Mouse (Mus musculus): ENCODE measurements around the gene Bcl7c.

Bcl7c gene

GRCm38 (mm10) chr7:127685304-127686018, 23.3 kb downstream of the Bcl7c start:
- no peak for DNase-seq (ENCODE audit: low read depth, low spot score)

GRCm38 (mm10) chr7:127681888-127682553, 26.7 kb downstream of the Bcl7c start:
- no peak for DNase-seq (ENCODE audit: low read depth, low spot score)

DNA sequence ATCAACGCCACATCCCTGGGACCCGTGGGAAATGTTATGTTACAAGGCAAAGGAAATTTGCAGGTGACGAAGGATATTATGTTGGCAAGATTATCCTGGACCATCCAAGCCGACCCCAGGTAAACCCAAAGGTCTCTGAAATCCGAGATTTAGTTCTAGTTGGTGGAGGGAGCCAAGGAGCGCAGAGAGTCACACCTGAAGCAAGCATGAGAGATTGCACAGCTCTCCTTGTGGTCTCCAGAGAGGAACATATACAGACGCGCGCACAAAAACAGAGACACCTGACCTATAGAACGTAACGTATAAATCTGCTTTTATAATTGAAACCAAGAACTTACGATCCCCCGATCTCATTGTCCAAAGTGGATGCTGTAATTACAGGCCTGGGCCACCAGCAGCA, 28.2 kb downstream of the Bcl7c start:
- DNase-seq (ENCODE audit: low read depth, low spot score) = no peak

GRCm38 (mm10) chr7:127678811-127679210, 29.9 kb downstream of the Bcl7c start:
- no peak for DNase-seq (ENCODE audit: low read depth, low spot score)

DNA sequence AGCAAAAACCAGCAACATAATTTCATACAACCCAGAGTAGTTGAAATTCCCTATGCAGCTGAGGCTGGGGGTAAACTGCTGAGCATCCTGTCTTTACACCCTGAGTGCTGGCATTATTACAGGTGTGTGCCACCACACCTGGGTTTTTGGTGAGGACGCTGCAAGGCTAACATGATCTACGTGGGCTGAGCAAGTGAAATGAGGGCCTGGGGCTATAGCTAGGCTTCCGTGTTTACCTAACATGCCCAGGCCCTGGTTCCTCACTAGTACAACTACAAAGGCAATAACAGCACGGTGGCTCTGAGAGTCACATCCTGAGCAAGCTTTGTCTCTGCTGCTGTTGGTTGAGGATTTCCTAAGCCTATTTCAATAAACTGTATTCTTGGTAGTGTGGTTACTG, 31.1 kb downstream of the Bcl7c start:
- DNase-seq (ENCODE audit: low read depth, low spot score) = no peak

DNA sequence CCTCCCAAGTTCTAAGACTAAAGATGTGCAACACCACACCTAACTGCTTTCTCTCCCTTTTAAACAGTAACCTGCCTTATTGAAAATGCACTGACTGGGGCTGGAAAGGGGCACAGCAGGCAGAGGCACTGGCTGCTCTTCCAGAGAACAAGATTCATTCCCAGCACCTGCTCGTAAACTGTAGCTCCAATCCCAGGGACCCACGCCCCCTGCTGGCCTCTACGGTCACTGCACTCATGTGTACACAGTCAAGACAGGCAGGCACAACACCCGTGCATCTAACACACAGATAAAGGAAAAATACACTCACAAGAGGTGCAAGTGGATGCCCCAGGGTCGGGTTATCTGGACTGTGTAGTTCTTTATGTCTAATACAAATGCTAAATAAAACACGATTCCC, 31.7 kb downstream of the Bcl7c start:
- DNase-seq (ENCODE audit: low read depth, low spot score) = no peak

DNA sequence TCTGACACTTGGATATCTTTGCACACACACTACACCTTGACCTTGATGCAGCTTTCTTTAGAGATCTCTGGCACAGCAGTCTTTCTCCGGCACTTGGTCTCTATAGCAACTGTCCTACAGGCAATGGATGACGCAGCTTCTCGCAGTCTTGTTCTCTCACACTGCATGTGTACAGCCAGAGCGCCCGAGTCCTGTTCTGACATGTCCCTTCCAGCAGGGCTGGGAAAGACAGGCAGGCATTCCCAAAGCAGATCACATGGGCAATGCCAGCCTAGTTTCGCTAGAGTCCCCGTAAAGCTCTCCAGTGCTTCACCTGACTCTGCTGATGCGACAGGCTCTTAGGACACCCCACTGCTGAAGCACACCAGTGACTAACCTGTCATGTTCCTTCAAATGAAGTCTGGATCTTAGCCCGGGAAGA, 33.3 kb downstream of the Bcl7c start:
- DNase-seq (ENCODE audit: low read depth, low spot score) = no peak

DNA sequence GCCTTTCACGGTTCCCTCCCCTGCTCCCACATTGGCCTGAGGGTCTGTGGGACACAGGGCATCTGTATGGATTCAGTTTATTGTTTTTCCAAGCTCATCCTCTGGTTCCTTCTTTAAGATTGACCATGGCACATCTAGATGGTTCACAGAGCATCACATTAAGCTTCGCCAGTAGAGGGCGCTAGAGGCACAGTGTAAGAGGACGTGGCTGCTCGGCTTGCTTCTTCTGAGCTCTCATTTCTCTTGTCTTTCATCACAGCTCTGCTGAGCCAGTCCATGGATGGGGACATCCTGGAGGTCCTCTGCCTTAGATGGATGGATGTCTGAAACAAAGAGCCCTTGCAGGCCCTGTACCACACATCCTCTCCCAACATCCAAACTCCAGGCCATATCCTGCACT, 33.8 kb downstream of the Bcl7c start:
- DNase-seq (ENCODE audit: low read depth, low spot score) = peak; percentile 72

- no peak for DNase-seq (ENCODE audit: low read depth, low spot score)
These were observed 36.0 kb downstream of the Bcl7c start for GRCm38 (mm10) chr7:127672776-127673175.

GRCm38 (mm10) chr7:127671880-127672774, 36.6 kb downstream of the Bcl7c start:
- no peak for DNase-seq (ENCODE audit: low read depth, low spot score)

- DNase-seq (ENCODE audit: low read depth, low spot score) = no peak
These were observed 41.6 kb downstream of the Bcl7c start for GRCm38 (mm10) chr7:127667171-127667570.

- DNase-seq (ENCODE audit: low read depth, low spot score) = no peak
These were observed 42.1 kb downstream of the Bcl7c start for GRCm38 (mm10) chr7:127666679-127667078.

DNA sequence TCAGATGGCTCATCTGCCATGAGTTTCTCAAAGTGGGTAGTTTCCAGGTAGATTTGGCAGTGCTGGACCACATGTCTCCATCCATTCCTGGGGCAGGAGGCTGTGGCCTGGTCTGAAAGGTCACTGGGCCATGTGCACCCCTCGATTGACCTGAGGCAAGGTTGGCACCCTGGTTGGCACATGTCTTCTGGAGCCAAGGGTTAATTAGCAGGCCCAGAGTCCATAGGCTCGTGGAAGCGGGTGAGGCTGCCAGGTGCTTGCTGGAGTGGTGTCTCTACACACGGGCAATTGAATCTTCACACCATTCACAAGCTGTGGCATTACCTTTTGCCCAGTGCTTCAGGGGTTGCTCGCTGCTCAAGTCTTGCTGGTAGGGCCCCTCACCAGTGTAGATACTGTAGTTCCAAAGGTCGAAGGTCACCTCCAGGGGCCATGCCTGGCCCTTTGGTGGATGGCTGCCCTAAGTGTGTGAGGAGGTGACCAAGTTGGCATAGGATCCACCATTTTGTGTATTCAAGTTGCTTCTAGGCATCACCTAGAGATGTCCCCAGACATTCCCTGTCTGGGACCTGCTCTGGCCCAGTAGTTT, 42.6 kb downstream of the Bcl7c start:
- no peak for DNase-seq (ENCODE audit: low read depth, low spot score)

DNA sequence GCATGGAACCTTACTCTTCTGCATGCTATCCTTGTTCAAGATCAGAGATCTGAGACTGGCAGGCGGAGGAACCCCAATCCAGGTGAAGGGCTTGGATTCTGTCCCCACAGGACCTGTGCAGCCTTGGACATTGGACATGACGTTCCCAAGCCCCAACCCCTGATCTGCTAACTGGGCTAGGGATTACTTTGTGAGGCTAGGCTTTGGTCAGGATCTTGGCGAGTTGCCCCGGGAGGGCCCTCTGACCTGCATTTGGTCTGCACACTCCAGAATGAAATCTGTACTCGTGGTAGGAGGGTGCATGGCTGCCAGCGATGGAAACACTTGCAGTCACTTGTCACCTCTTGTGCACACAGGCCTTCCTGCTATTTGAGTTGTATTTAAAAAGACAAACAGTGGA, 45.8 kb downstream of the Bcl7c start:
- DNase-seq (ENCODE audit: low read depth, low spot score) = no peak

- no peak for DNase-seq (ENCODE audit: low read depth, low spot score)
These were observed 46.9 kb downstream of the Bcl7c start for GRCm38 (mm10) chr7:127661833-127662232.

GRCm38 (mm10) chr7:127660882-127661281, 47.9 kb downstream of the Bcl7c start:
- no peak for DNase-seq (ENCODE audit: low read depth, low spot score)

DNA sequence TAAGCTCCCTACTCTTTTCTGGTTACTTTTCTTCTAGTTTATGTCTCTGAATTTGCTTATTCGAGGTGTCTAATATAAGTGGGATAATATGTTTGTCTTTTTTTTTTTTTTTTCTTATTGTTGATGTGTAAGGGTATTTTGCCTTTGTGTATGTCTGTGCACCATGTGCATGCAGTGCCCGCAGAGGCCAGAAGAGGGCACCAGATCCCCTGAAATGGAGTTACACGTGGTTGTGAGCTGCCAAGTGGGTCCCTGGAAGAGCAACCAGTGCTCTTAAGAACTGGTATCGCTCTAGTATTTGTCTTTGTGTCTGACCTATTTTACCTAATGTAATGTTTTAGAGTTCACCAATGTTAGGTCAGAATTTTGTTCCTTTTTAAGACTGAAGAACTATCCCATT, 51.8 kb downstream of the Bcl7c start:
- DNase-seq (ENCODE audit: low read depth, low spot score) = peak; percentile 23

- DNase-seq (ENCODE audit: low read depth, low spot score) = no peak
These were observed 54.4 kb downstream of the Bcl7c start for GRCm38 (mm10) chr7:127654318-127654717.

DNA sequence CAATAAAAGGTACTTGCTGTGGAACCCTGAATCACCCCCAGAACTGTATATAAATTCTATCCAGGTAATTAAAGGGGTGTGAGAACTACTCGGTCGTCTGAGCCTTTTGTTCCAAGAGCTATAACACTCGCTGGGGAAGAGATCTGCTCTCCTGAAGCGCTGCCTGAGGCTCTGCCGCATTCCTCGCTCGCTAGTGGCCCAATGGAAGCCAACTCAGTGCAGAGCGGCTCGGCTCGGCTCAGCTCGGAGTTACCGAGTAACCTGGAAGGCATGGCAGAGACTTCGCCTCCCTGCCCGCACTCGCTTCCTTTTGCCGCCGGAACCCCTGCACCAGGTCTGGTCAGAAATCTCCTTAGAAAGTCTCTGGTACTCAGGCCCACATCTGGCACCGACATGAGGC, 56.7 kb downstream of the Bcl7c start:
- DNase-seq (ENCODE audit: low read depth, low spot score) = no peak

- DNase-seq (ENCODE audit: low read depth, low spot score) = no peak
These were observed 57.1 kb downstream of the Bcl7c start for GRCm38 (mm10) chr7:127651624-127652023.

DNA sequence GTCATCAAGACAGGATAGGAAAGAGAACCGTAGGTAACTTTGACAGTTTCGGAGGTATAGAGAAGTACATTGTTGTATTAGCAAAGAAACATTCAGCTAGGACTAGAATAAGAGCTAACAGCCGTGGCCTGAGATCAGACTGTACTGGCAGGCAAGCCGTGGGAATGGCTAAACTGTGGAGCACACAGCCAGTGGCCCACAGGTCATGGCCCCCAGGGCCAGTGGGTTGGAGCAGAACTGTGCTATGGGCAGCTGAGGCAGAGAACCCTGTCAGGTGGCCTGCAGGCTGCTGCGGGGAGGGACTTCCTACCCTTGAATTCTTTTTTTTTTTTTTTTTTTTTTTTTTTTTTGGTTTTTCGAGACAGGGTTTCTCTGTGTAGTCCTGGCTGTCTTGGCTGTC, 59.5 kb downstream of the Bcl7c start:
- DNase-seq (ENCODE audit: low read depth, low spot score) = no peak

Data from retina, adult 2 months (tissue).